Mouse (Mus musculus) kidney, postnatal 25 days (tissue): ENCODE data around the gene 9030025P20Rik.
"Not testable (repeated sequence)": the region's sequence is repeated elsewhere in the genome, so short reads cannot be mapped to it uniquely, and the experiment has no call there.

Source experiments
- DNase-seq, 2 experiments: peaks; one replicate each; pipeline ENCODE4 v3.0.0; 2021; ENCODE audit warnings: mixed read lengths in 2 of 2

9030025P20Rik gene

DNA sequence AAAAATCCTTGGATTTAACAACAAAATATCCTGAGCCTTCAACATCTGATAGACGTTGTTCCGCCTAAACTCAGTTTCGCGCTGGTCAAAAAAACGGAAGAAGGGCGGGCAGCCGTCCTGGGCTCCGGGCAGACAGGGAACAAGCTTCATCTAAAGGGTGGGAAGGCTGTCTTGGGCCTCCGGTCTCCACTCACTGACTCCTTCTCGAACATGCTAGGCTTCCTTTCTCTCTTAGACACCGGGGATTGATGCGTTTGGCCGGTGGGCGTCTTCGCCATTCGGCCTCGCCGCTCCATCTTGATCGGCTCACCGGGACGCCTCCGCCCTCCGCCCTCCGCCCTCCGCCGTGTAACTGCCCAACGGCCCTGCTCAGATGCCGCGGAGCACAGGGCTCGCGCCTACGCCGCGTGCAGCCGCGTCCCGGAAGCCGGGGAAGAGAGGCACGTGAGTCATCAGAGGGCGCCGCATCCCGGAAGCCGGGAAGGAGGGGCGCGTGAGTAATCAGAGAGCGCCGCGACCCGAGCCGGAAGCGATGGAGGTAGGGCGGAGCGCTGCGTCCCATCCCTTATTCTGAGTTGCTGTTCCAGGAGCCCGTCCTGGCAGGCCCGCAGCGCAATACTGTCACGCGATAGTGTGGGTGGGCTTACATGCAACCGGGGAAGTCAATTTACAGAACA, at the start of gene 9030025P20Rik, which contains the start of gene Gm3417:
Gene 9030025P20Rik (plus strand): TSS at position 107 of the 677 bp plus-strand sequence.
Gene Gm3417 (minus strand): TSS at position 429 of the 677 bp plus-strand sequence.
- not testable (repeated sequence) for DNase-seq

GRCm38 (mm10) chr17:14928631-14929030, 49.6 kb upstream of the 9030025P20Rik start:
- DNase-seq = no peak

DNA sequence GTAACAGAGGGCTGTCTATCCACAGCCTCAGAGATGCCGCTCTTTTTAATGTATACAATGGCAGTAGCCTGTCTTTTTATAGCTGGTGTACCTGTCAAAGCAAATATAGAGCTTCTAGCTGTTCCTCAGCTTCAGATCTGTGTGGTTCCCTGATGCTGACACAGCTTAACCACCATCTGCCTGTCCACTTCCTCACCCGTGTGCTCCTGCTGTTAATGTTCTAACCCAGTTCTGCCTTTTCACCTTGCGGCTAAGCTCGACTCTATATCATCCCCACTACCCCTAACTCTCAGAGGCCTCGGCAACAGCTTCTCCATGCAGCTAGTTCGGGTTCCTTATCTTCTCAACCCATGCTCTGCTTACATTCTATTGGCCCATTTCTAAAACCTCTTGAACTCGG, 47.6 kb upstream of the 9030025P20Rik start:
- no peak for DNase-seq

GRCm38 (mm10) chr17:14931469-14931868, 46.8 kb upstream of the 9030025P20Rik start:
- no peak for DNase-seq

DNA sequence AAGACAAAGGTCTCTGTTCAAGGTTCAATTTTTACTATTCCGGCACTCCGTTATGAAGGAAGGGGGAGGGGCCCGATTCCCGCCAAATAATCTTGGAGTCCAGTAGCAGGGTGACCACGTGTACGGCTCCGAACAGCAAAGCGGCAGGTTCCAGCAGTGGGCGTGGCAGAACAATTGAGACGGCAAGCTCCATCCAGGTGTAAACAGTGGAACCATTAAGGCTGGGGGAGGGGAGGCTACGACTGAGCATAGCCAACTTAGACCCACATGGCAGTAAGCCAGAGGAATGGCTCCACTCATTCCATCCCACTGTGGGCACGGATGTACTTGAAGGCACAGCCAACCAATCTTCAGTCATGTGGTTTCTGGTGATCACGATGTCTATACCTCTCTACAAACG, 43.0 kb upstream of the 9030025P20Rik start:
- not testable (repeated sequence) for DNase-seq

DNA sequence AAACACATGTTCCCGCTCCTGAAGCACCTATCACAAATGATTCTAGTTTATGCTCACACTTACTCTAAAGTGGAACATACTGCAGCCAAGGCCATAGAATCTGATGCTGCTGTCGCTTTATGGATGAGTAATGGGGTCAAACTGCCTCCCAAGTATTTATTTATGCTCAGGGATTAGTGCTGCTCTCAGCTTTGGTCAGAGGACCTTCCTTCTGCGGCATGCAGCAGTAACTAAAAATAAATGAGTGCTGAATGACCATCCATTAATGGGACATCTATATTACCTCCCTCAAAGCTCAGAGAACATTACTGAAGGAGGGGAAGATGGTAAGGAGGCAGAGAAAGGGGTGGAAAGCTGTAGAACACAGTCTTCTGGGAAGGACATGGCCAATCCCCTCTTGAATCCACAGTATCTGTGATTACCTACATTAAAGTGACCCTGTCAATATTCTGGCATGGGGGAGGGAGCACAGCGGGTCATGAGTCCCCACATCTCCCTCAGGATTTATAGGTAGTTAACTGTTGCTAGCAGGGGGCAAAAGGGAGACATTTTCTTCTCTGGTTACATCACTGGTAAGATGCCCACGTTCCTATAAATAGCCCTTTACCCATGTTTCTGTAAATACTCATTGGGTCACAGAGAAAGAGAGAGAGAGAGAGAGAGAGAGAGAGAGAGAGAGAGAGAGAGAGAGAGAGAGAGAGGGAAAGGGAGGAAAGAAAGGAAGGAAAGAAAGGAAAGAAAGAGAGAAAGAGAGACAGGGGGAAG, 42.2 kb upstream of the 9030025P20Rik start:
- no peak for DNase-seq

DNA sequence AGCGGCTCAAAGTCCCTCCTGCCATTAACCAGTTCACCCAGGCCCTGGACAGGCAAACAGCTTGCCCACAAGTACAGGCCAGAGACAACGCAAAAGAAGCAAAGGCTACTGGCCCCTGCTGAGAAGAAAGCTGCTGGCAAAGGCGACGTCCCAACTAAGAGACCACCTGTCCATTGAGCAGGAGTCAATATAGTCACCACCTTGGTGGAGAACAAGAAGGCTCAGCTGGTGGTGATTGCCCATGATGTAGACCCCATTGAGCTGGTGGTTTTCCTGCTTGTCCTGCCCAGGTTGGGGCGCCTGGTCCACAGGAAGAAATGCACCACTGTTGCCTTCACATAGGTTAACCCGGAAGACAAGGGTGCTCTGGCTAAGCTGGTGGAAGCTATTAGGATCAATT, 36.1 kb upstream of the 9030025P20Rik start:
- not testable (repeated sequence) for DNase-seq

DNA sequence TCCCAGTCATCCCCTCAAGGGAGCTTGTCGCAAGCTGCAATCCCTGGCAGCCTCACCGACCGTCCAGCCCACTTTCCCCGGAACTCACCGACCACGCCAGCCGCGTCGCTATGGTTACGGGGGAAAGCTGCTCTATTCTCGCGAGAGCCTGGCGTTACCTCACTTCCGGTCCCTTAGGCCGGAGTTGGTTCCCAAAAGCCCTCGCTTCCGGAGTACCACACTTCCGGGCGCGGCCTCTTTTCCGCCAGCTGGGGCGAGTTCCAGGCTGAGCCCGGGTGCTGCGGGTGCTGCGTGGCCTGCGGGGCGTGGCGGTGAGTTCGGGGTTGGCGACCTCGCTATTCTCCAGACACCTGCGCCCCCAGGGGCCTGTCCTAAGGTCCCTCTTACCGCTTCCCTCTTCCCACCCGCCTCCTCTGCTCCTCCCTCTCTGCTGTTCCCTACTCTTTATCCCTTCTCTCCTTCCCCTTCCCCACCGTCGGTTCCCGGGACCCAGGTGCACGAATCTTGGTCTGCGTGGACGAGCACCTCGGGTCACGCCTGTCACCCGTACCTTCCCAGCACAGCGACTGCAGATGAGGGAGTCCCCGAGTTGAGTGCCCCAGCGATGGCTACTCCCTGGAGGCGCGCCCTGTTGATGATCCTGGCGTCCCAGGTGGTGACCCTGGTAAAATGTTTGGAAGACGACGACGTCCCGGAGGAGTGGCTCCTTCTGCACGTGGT, 35.1 kb upstream of the 9030025P20Rik start, which contains the start of the genes Wdr27 and 1600012H06Rik:
Gene Wdr27 (minus strand): TSS at position 150 of the 720 bp plus-strand sequence.
Gene 1600012H06Rik (plus strand): TSS at position 176 of the 720 bp plus-strand sequence.
- peak; percentile 99 for DNase-seq

DNA sequence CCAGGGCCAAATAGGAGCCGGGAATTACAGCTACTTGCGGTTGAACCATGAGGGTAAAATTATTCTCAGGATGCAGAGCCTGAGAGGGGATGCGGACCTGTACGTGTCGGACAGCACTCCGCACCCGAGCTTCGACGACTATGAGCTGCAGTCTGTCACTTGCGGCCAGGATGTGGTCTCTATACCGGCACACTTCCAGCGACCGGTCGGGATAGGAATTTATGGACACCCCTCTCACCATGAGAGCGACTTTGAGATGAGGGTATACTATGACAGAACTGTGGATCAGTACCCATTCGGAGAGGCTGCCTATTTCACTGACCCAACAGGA, 34.6 kb upstream of the 9030025P20Rik start:
- DNase-seq = no peak

DNA sequence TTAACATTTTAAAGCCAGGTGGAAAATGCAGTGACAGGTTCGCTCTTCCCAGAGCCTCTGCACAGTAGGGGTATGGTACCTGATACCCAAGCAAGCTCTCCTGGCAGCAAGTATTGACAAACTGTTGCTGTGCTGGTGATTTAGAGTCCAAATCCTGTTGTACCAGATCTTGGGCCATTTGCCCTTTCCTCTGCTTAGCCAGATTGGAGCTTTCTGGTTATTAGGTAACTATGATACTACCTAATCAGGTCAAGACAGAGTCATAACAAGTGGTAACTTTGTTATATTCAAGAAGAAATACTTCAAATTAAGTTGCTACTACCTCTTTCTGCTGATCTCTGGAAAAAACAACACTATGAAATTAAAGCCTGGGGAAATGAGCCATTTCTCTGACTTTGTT, 33.7 kb upstream of the 9030025P20Rik start:
- no peak for DNase-seq

DNA sequence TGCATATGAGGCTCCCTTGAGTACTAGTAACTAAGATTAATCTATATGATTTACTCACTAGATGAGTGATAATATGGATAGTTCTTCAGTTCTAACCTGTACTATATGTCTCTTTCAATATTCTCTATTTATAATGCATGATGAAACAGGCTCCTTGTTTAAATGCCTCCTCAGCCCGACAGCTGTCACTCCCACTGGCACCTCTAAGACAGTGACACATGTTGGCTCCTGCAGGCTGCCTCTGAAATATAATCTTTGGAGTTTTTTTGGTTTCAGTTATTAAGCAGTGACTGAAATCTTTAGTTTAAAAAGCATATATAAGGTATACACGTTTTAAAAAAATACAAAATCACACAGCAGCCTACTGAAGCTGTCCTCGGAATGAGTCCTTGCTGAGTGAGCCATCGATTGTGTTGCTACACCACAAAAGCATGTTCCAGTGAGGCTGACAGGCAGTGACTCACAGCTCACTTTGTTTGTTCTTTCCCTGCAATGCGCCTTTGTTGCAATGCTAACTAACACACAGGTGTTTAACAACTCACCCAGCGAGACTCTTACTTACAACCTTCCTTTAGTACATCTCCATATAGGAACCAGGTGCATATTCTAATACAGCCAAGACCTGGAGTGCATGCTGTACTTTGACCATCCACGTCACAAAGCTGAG, 29.0 kb upstream of the 9030025P20Rik start:
- no peak for DNase-seq

DNA sequence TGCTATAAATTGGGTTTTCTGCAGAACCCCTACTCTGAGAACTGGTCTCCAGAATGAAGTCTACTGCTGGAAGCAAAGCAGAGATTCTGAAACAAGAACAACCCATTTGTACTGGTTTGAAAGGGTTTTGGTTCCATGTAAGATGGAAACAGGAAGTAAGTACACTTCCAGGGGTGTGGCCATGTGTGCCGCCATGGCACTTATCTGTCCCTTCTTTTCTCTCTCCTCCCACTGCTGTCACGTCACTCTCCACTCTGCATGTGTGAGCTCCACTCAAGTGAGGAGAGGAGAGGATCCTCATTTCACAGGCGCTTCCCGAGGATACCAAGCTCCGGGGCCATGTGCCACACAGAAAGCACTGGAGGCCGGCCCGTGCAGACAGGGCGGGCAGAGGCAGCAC, 24.8 kb upstream of the 9030025P20Rik start:
- no peak for DNase-seq

GRCm38 (mm10) chr17:14958686-14959327, 19.5 kb upstream of the 9030025P20Rik start:
- no peak for DNase-seq

DNA sequence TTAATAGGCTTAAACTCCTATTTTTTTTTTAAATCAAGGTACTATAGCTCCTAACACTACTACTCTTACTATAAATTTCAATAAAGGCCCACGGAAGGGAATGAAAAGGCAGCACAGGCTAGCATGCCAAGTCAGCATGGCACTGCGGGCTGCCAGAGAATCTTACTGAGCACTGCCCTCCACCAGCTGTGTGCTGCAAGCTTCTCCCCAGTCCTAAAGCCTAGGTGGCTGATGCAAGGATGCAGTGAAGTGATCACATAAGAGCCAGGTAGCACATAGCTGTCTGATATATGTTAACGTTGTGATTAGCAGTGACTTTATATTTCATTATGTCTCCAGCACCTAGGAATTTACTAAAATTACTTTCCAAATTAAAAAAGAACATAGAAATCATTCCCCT, 18.3 kb upstream of the 9030025P20Rik start:
- peak in 1 of 2 experiments; percentile 2 for DNase-seq

DNA sequence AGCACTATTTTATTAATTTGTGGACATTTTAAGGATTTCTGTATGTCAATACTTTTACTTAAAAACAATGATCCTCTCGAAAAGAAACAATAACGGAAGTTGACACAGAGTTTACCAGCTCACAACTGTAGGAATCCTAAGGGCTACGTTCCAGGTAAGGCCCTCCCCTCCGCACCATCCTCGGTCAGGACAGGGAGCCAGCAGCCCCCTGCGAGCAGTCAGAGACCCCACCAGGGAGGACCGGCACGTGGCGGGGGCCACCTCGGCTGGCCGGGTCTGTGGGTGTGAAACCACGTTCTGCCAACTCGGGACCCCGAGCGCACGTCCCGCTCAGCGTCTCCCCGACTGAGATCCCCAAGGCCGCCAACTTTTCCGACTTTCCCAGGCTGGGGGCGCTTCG, 17.7 kb upstream of the 9030025P20Rik start:
- peak; percentile 2 to 42 for DNase-seq

DNA sequence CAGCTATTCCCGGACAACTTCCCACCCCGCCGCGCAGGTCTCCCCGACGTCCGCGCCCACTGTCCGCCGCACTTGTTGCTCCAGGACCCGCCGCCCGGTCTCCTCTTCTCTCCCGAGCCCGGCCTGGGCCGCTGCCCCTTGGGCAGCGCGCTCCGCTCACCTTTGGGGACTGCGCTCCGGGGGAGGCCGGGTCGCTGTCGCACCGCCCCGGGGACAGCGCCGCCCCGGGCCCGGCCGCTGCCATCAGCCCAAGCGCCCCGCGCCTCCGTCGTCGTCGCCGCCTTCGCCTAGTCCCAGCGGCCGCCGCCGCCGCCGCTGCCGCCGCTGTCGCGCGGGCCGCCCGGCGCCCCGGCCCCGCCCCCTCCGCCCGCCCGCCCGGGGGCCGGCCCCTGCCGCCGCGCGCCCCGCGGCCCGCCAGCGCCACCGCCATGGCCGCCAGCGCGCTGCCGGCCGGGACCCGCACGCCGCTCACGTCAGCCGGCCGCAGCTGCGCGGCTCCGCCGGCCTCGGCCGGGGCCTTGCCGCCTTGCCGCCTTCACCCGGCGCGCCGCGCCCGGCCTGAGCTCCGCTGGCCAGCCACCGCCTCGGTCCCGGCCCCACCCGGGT, 17.2 kb upstream of the 9030025P20Rik start, which contains the start of gene Phf10:
Gene Phf10 (minus strand): TSS at position 323 of the 606 bp plus-strand sequence.
- peak; percentile 11 to 65 for DNase-seq

GRCm38 (mm10) chr17:14961557-14962154, 16.6 kb upstream of the 9030025P20Rik start:
- DNase-seq = not testable (repeated sequence)

GRCm38 (mm10) chr17:14968373-14968913, 9.8 kb upstream of the 9030025P20Rik start:
- DNase-seq = not testable (repeated sequence)

- DNase-seq = not testable (repeated sequence)
Measured at GRCm38 (mm10) chr17:14977718-14978361, 428 bp upstream of the 9030025P20Rik start.

DNA sequence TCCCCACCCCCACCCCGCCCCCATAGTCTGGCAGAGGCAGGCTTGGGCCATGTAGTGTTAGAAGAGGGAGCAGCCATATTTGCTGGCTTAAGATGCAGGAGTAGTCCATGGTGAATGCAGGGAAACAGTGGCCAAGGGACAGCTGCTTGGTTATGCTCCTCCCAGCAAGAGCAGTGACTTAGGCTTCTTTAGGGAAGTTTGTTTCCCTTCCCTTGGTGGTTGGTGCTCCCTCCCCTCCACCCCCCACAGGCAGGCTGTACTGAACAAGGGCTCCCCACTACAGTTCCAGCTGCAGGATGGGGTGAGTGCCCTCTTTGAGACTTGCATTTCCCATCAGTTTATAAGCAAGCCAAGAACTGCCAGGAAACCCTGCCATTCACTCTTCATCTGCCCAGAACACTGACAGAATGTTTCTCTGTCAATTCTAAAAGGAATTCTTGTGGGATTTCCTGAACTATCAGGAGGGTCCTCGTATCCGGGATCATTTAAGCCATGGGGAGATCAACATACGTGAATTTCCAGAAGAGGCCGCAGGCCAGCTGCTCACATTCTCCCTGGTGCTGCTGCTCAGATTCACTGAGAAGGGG, 11.9 kb downstream of the 9030025P20Rik start:
- peak in 1 of 2 experiments; percentile 6 for DNase-seq
